Mouse (Mus musculus) liver, postnatal 0 days (tissue): ENCODE measurements at regions not wholly inside any gene's neighbourhood (a gene's known extent, or its start where the extent isn't known, plus 50 kb on each side); places are given as distances from the start of the nearest gene placed in this dataset.

Source experiments
- CTCF ChIP-seq: sonication (generic); IDR thresholded peaks from 2 replicates; pipeline ENCODE4 v1.5.1; 2016; ENCODE audit warnings: antibody characterized with exemption, low read depth
- EP300 ChIP-seq: IDR thresholded peaks from 2 replicates; pipeline ENCODE4 v1.6.1; 2016; ENCODE audit warnings: antibody characterized with exemption, low read depth, mild to moderate bottlenecking

GRCm38 (mm10) chr13:110580570-110580969 is 185.7 kb downstream of the Plk2 start:
- TF ChIP-seq CTCF (no peak), EP300 (no peak)
